In genomic region chr4:148807397-148807796, GRCm38 (mm10) we compare ENCODE assay signal across 9 mouse cellular contexts. TPM values are rescaled to one million over a fixed set of nuclear protein-coding genes. Genes with fewer than 3 reads are reported as not detected.
DNase-seq lines count a peak whose midpoint lies in the region; ATAC-seq and TF ChIP-seq lines count a peak whose summit lies in the region.
"Had no signal": no experiment of that assay in that cellular context is flagged by ENCODE, and none has a peak within 500 bp of the region (broad histone marks: within the 10 kb centered on the region; RNA-seq: fewer than 3 reads in every experiment).

No protein-coding gene starts in this region.

- no peak for DNase-seq in heart, adult 9 months (ENCODE audit: low spot score in 2 of 2)
- no peak for DNase-seq in embryonic facial prominence, embryonic 11.5 days (ENCODE audit: low spot score)
- no peak for DNase-seq in hindbrain, embryonic 14.5 days (ENCODE audit: low spot score)
- DNase-seq in adrenal gland, postnatal 4 days (ENCODE audit: low spot score in 2 of 2), result no peak
- DNase-seq in frontal cortex, postnatal 10 days (ENCODE audit: low spot score in 2 of 2), result no peak
- no peak for DNase-seq in lung, adult 2 months
- DNase-seq: kidney, adult 8-10 months had no signal

- H3K9ac ChIP-seq in heart, embryonic 14.5 days (ENCODE audit: low read length), result peak overlapping the region; percentile 91
- H3K9ac ChIP-seq in embryonic facial prominence, embryonic 11.5 days (replicated peaks; ENCODE audit: low read length), result no peak overlapping the region
- no peak overlapping the region; the same call in 1 of the 2 replicates for H3K9ac ChIP-seq in hindbrain, embryonic 14.5 days
- no peak overlapping the region for H3K9ac ChIP-seq in midbrain, embryonic 16.5 days (ENCODE audit: low read depth, low read length)

- no peaks in the 10 kb centered on the region for H3K36me3 ChIP-seq in heart, embryonic 14.5 days (ENCODE audit: control insufficient read depth, insufficient read depth, low read length)
- H3K36me3 ChIP-seq in embryonic facial prominence, embryonic 11.5 days (replicated peaks; ENCODE audit: control insufficient read depth, insufficient read depth, low read depth, low read length), result no peaks in the 10 kb centered on the region
- H3K36me3 ChIP-seq in hindbrain, embryonic 14.5 days (replicated peaks; ENCODE audit: control insufficient read depth, insufficient read depth), result no peaks in the 10 kb centered on the region
- no peaks in the 10 kb centered on the region for H3K36me3 ChIP-seq in midbrain, embryonic 16.5 days (ENCODE audit: control insufficient read depth, insufficient read depth, low read length)

- ATAC-seq in heart, embryonic 14.5 days (ENCODE audit: insufficient number of reproducible peaks, insufficient read depth, low FRiP score, low read depth), result no peak
- ATAC-seq in embryonic facial prominence, embryonic 11.5 days (replicated peaks; ENCODE audit: insufficient number of reproducible peaks, low FRiP score, low TSS enrichment, low read depth), result no peak
- no peak for ATAC-seq in hindbrain, embryonic 14.5 days (ENCODE audit: low FRiP score)
- no peak for ATAC-seq in midbrain, embryonic 16.5 days

- H3K27ac ChIP-seq in heart, embryonic 14.5 days (replicated peaks in 1 of 2; ENCODE audit: control insufficient read depth in 1 of 2, insufficient read depth in 1 of 2, low read depth in 2 of 2, low read length in 2 of 2), result peak overlapping the region in 1 of 2 experiments; percentile 93; a peak in 3 of 4 replicates
- no peak overlapping the region for H3K27ac ChIP-seq in embryonic facial prominence, embryonic 11.5 days (replicated peaks; ENCODE audit: low read depth, low read length)
- no peak overlapping the region for H3K27ac ChIP-seq in hindbrain, embryonic 14.5 days
- no peak overlapping the region for H3K27ac ChIP-seq in midbrain, embryonic 16.5 days (ENCODE audit: low read length)

- WGBS in heart, embryonic 14.5 days, result 6% methylated on average over 9 of the region's 9 CpGs
- WGBS in embryonic facial prominence, embryonic 11.5 days, result 2% methylated on average over 9 of the region's 9 CpGs
- WGBS in hindbrain, embryonic 14.5 days, result 1% methylated on average over 9 of the region's 9 CpGs
- 2% methylated on average over 9 of the region's 9 CpGs for WGBS in midbrain, embryonic 16.5 days
- WGBS in lung, adult 2 months, result 11% methylated on average over 9 of the region's 9 CpGs

- TF ChIP-seq CTCF in lung, adult 2 months (IDR thresholded peaks at IDR 0.05; ENCODE audit: insufficient read depth, low read length), result no peak

- no peaks in the 10 kb centered on the region for H3K9me3 ChIP-seq in heart, embryonic 14.5 days (ENCODE audit: control insufficient read depth, low read length)
- no peaks in the 10 kb centered on the region for H3K9me3 ChIP-seq in embryonic facial prominence, embryonic 11.5 days (replicated peaks; ENCODE audit: control insufficient read depth, low read length)
- H3K9me3 ChIP-seq in hindbrain, embryonic 14.5 days (ENCODE audit: control insufficient read depth, low read length), result no peaks in the 10 kb centered on the region
- H3K9me3 ChIP-seq in midbrain, embryonic 16.5 days (replicated peaks; ENCODE audit: control insufficient read depth, low read length, poor library complexity, severe bottlenecking), result no peaks in the 10 kb centered on the region

- peaks cover 17 to 63% of the 10 kb centered on the region in 2 experiments for H3K4me1 ChIP-seq in heart, embryonic 14.5 days (ENCODE audit: control insufficient read depth in 2 of 2, insufficient read depth in 2 of 2, low read length in 2 of 2)
- peaks cover 15% of the 10 kb centered on the region for H3K4me1 ChIP-seq in embryonic facial prominence, embryonic 11.5 days (ENCODE audit: control insufficient read depth, insufficient read depth, low read length)
- H3K4me1 ChIP-seq in hindbrain, embryonic 14.5 days (replicated peaks; ENCODE audit: control insufficient read depth, insufficient read depth, low read length), result peaks cover 32% of the 10 kb centered on the region
- peaks cover 50% of the 10 kb centered on the region for H3K4me1 ChIP-seq in midbrain, embryonic 16.5 days (ENCODE audit: control insufficient read depth, insufficient read depth, low read length)
- peaks cover 3% of the 10 kb centered on the region; the same call in 1 of the 2 replicates for H3K4me1 ChIP-seq in lung, adult 2 months (ENCODE audit: control insufficient read depth, insufficient read depth, low read length)

- TF ChIP-seq POLR2A in lung, adult 2 months (IDR thresholded peaks at IDR 0.05; ENCODE audit: borderline replicate concordance, extremely low read depth, low read depth, low read length), result no peak

- H3K4me3 ChIP-seq in heart, embryonic 14.5 days (ENCODE audit: control insufficient read depth in 1 of 2, insufficient read depth in 1 of 2, low read depth in 1 of 2, low read length in 2 of 2), result peak overlapping the region; percentile 82 to 98; a peak in 3 of 4 replicates
- H3K4me3 ChIP-seq in embryonic facial prominence, embryonic 11.5 days (ENCODE audit: low read depth, low read length), result no peak overlapping the region; the same call in 1 of the 2 replicates
- H3K4me3 ChIP-seq in hindbrain, embryonic 14.5 days (replicated peaks; ENCODE audit: low read length), result peak overlapping the region; percentile 42
- 0 out of 2 replicates have a peak overlapping the region, but pooled peaks have one; percentile 27 for H3K4me3 ChIP-seq in midbrain, embryonic 16.5 days (ENCODE audit: low read depth, low read length)
- no peak overlapping the region for H3K4me3 ChIP-seq in lung, adult 2 months (replicated peaks; ENCODE audit: extremely low read depth, low read depth, low read length)

- peak overlapping the region; percentile 83 for H3K4me2 ChIP-seq in heart, embryonic 14.5 days (ENCODE audit: low read length)
- peak overlapping the region; percentile 84 for H3K4me2 ChIP-seq in embryonic facial prominence, embryonic 11.5 days (ENCODE audit: low read depth, low read length)
- peak overlapping the region; percentile 78 for H3K4me2 ChIP-seq in hindbrain, embryonic 14.5 days (replicated peaks)
- peak overlapping the region; percentile 100 for H3K4me2 ChIP-seq in midbrain, embryonic 16.5 days (ENCODE audit: low read length)

- peaks cover 8% of the 10 kb centered on the region for H3K27me3 ChIP-seq in heart, embryonic 14.5 days (ENCODE audit: control insufficient read depth, insufficient read depth, low read length)
- peaks cover 49% of the 10 kb centered on the region for H3K27me3 ChIP-seq in embryonic facial prominence, embryonic 11.5 days (ENCODE audit: control insufficient read depth, insufficient read depth, low read length)
- peaks cover 70% of the 10 kb centered on the region for H3K27me3 ChIP-seq in hindbrain, embryonic 14.5 days (ENCODE audit: control insufficient read depth, insufficient read depth, low read length)
- H3K27me3 ChIP-seq in midbrain, embryonic 16.5 days (ENCODE audit: control insufficient read depth, insufficient read depth, low read depth, low read length), result peaks cover 43% of the 10 kb centered on the region

RNA-seq across cellular contexts. Expression of gene Casz1, which starts 3.2 kb away (rescaled TPM):
- polyA plus RNA-seq in heart, embryonic 14.5 days (2014; fragmentation: Nextera tagmentation; extraction: Ambion mirVana), result 24.6 and 26.6 TPM in 2 replicates
- 1.1 and 2.9 TPM in 2 replicates for polyA plus RNA-seq in embryonic facial prominence, embryonic 11.5 days (2014; fragmentation: Nextera tagmentation; extraction: Ambion mirVana)
- 6.6 and 7.1 TPM in 2 replicates for polyA plus RNA-seq in hindbrain, embryonic 14.5 days (2014; fragmentation: Nextera tagmentation; extraction: Ambion mirVana)
- polyA plus RNA-seq in midbrain, embryonic 16.5 days (2015; fragmentation: Nextera tagmentation; extraction: Ambion mirVana), result 2.6 TPM in 2 replicates
- total RNA-seq in adrenal gland, postnatal 4 days (2021), result 10 to 100 TPM; 10.1 to 15.6 TPM
- 68.7 and 72.5 TPM in 2 replicates for polyA plus RNA-seq in lung, adult 2 months (2012; rRNA removed)

Comparison
In these comparisons a context has a peak if more than half of its experiments do, and no peak if none do; other contexts are left out.
1. H3K4me3 ChIP-seq: peak in heart, embryonic 14.5 days (2 of 2), hindbrain, embryonic 14.5 days (single experiment) and midbrain, embryonic 16.5 days (single experiment); none in embryonic facial prominence, embryonic 11.5 days (single experiment) and lung, adult 2 months (single experiment).
2. Peak in every context shown above with its lines, with median percentiles within 50 percentile points of each other: H3K4me2 ChIP-seq.